Mouse (Mus musculus) embryonic facial prominence, embryonic 13.5 days (tissue): ENCODE data around the gene Zbtb25. TPM values are rescaled to one million over a fixed set of nuclear protein-coding genes. Genes with fewer than 3 reads are reported as not detected.

Experiments
- ATAC-seq: fragments of 200-750 bp; cut with Nextera tagmentation; 2 replicates; pipeline ENCODE4 v1.8.0; 2017; ENCODE audit warnings: low read depth; ENCODE audit not compliant: insufficient number of reproducible peaks, insufficient read depth, low FRiP score, low TSS enrichment
- H3K27ac ChIP-seq: fragments of 300-500 bp; sonication (generic); 2 replicates; pipeline ENCODE4 v1.5.1; 2015; ENCODE audit warnings: moderate library complexity, mild to moderate bottlenecking, inconsistent platforms
- H3K27me3 ChIP-seq: fragments of 300-500 bp; sonication (generic); 2 replicates; pipeline ENCODE4 v1.6.1; 2015; ENCODE audit warnings: mild to moderate bottlenecking, inconsistent platforms
- H3K36me3 ChIP-seq: fragments of 300-500 bp; sonication (generic); 2 replicates; pipeline ENCODE4 v1.6.1; 2015; ENCODE audit warnings: mild to moderate bottlenecking, inconsistent platforms
- H3K4me1 ChIP-seq: fragments of 300-500 bp; sonication (generic); 2 replicates; pipeline ENCODE4 v1.6.1; 2015; ENCODE audit warnings: inconsistent platforms
- H3K4me2 ChIP-seq: fragments of 300-500 bp; sonication (generic); 2 replicates; pipeline ENCODE4 v1.6.1; 2015; ENCODE audit warnings: moderate library complexity, mild to moderate bottlenecking, inconsistent platforms
- H3K4me3 ChIP-seq: fragments of 300-500 bp; sonication (generic); 2 replicates; pipeline ENCODE4 v1.5.1; 2015; ENCODE audit warnings: mild to moderate bottlenecking, inconsistent platforms
- H3K9ac ChIP-seq: fragments of 300-500 bp; sonication (generic); 2 replicates; pipeline ENCODE4 v1.6.1; 2015; ENCODE audit warnings: mild to moderate bottlenecking, inconsistent platforms
- H3K9me3 ChIP-seq: fragments of 300-500 bp; sonication (generic); 2 replicates; pipeline ENCODE4 v1.6.1; 2016; ENCODE audit warnings: inconsistent platforms
- WGBS: fragments of 180-500 bp; shearing (Covaris S2); methylation state at CpG from one replicate; pipeline ENCODE4 v1.1.7; 2015; ENCODE audit warnings: mixed read lengths; 5-methylcytosine and 5-hydroxymethylcytosine counted together
- polyA plus RNA-seq: library from polyadenylated mRNA; unstranded; fragments of >200 nt; fragmentation: Nextera tagmentation; extraction: Ambion mirVana; gene quantifications from 2 replicates; pipeline ENCODE4 v1.2.1, GENCODE M21; 2015

Gene Zbtb25
- polyA plus RNA-seq, 1 experiment from 2014 or later = 22.3 TPM

GRCm38 (mm10) chr12:76367096-76367995 lies 2.1 kb downstream of the Zbtb25 start:
- H3K27ac ChIP-seq = peak overlapping the region; percentile 34; the same call in 1 of the 2 replicates
- H3K4me3 ChIP-seq = peak overlapping the region; percentile 89
- H3K4me2 ChIP-seq = peak overlapping the region; percentile 82

GRCm38 (mm10) chr12:76366276-76366675 lies 3.1 kb downstream of the Zbtb25 start:
- Histone ChIP-seq H3K27ac (no peak overlapping the region), H3K9me3 (no peaks in the 10 kb centered on the region), H3K4me1 (peaks cover 42% of the 10 kb centered on the region), H3K4me2 (no peak overlapping the region), H3K36me3 (0 out of 2 replicates have a peak, but pooled peaks cover 7% of the 10 kb centered on the region), H3K27me3 (no peaks in the 10 kb centered on the region), H3K9ac (no peak overlapping the region), H3K4me3 (no peak overlapping the region)
- no peak for ATAC-seq
- 89% methylated on average over 3 of the region's 3 CpGs for WGBS

More at GRCm38 (mm10) chr12:76367096-76367995, 2.1 kb downstream of the Zbtb25 start:
- H3K36me3 ChIP-seq = 0 out of 2 replicates have a peak, but pooled peaks cover 7% of the 10 kb centered on the region
- H3K9ac ChIP-seq = peak overlapping the region; percentile 99
- no peaks in the 10 kb centered on the region for H3K27me3 ChIP-seq
- peaks cover 39% of the 10 kb centered on the region for H3K4me1 ChIP-seq
- no peak for ATAC-seq
- H3K9me3 ChIP-seq = no peaks in the 10 kb centered on the region
- 19% methylated on average over 14 of the region's 14 CpGs for WGBS

GRCm38 (mm10) chr12:76362303-76362676 lies 7.1 kb downstream of the Zbtb25 start:
- Histone ChIP-seq H3K4me2 (no peak overlapping the region), H3K4me1 (peaks cover 27% of the 10 kb centered on the region), H3K27me3 (no peaks in the 10 kb centered on the region), H3K4me3 (no peak overlapping the region), H3K27ac (no peak overlapping the region), H3K9me3 (no peaks in the 10 kb centered on the region), H3K36me3 (peaks cover 12% of the 10 kb centered on the region; the same call in 1 of the 2 replicates), H3K9ac (no peak overlapping the region)
- WGBS = 77% methylated on average over 9 of the region's 9 CpGs
- ATAC-seq = no peak

GRCm38 (mm10) chr12:76361405-76362302 lies 7.7 kb downstream of the Zbtb25 start:
- no peak overlapping the region for H3K4me2 ChIP-seq
- H3K9me3 ChIP-seq = no peaks in the 10 kb centered on the region
- no peak for ATAC-seq
- H3K4me3 ChIP-seq = no peak overlapping the region
- H3K27ac ChIP-seq = peak overlapping the region; percentile 36; the same call in 1 of the 2 replicates
- H3K27me3 ChIP-seq = no peaks in the 10 kb centered on the region
- H3K9ac ChIP-seq = no peak overlapping the region
- 41% methylated on average over 9 of the region's 9 CpGs for WGBS
- peaks cover 17% of the 10 kb centered on the region; the same call in 1 of the 2 replicates for H3K36me3 ChIP-seq
- peaks cover 21% of the 10 kb centered on the region for H3K4me1 ChIP-seq

GRCm38 (mm10) chr12:76360868-76361267 lies 8.5 kb downstream of the Zbtb25 start:
- no peak overlapping the region for H3K9ac ChIP-seq
- no peak overlapping the region for H3K4me3 ChIP-seq
- peaks cover 15% of the 10 kb centered on the region for H3K4me1 ChIP-seq
- no peak for ATAC-seq
- H3K27ac ChIP-seq = no peak overlapping the region
- H3K27me3 ChIP-seq = no peaks in the 10 kb centered on the region
- no peaks in the 10 kb centered on the region for H3K9me3 ChIP-seq
- peaks cover 17% of the 10 kb centered on the region; the same call in 1 of the 2 replicates for H3K36me3 ChIP-seq
- 42% methylated on average over 1 of the region's 1 CpGs for WGBS
- no peak overlapping the region for H3K4me2 ChIP-seq

- no peak for ATAC-seq
- Histone ChIP-seq H3K36me3 (peaks cover 52% of the 10 kb centered on the region), H3K27me3 (no peaks in the 10 kb centered on the region), H3K27ac (no peak overlapping the region), H3K9me3 (no peaks in the 10 kb centered on the region), H3K4me3 (no peak overlapping the region), H3K9ac (no peak overlapping the region), H3K4me1 (no peaks in the 10 kb centered on the region), H3K4me2 (no peak overlapping the region)
- WGBS = 58% methylated on average over 8 of the region's 8 CpGs
Measured at GRCm38 (mm10) chr12:76349680-76350220, 19.7 kb downstream of the Zbtb25 start.

- no peaks in the 10 kb centered on the region for H3K9me3 ChIP-seq
- WGBS = 65% methylated on average over 6 of the region's 6 CpGs
Measured at GRCm38 (mm10) chr12:76345759-76346455, 23.5 kb downstream of the Zbtb25 start.

GRCm38 (mm10) chr12:76341080-76341479 lies 28.3 kb downstream of the Zbtb25 start:
- Histone ChIP-seq H3K27ac (no peak overlapping the region), H3K4me2 (no peak overlapping the region), H3K4me3 (no peak overlapping the region), H3K4me1 (no peaks in the 10 kb centered on the region), H3K27me3 (no peaks in the 10 kb centered on the region), H3K9ac (no peak overlapping the region), H3K36me3 (peaks cover 10% of the 10 kb centered on the region), H3K9me3 (no peaks in the 10 kb centered on the region)
- WGBS = 9% methylated on average over 4 of the region's 4 CpGs
- ATAC-seq = no peak

More at GRCm38 (mm10) chr12:76345759-76346455, 23.5 kb downstream of the Zbtb25 start:
- Histone ChIP-seq H3K36me3 (peaks cover 32% of the 10 kb centered on the region), H3K27me3 (no peaks in the 10 kb centered on the region), H3K9ac (no peak overlapping the region), H3K27ac (no peak overlapping the region), H3K4me3 (no peak overlapping the region), H3K4me1 (no peaks in the 10 kb centered on the region), H3K4me2 (no peak overlapping the region)
- ATAC-seq = no peak

GRCm38 (mm10) chr12:76336111-76336965 lies 33.1 kb downstream of the Zbtb25 start:
- no peak overlapping the region for H3K4me2 ChIP-seq
- no peak overlapping the region for H3K9ac ChIP-seq
- H3K4me3 ChIP-seq = no peak overlapping the region
- no peaks in the 10 kb centered on the region for H3K9me3 ChIP-seq
- no peak for ATAC-seq
- 74% methylated on average over 17 of the region's 17 CpGs for WGBS
- H3K36me3 ChIP-seq = no peaks in the 10 kb centered on the region
- no peaks in the 10 kb centered on the region for H3K27me3 ChIP-seq
- no peaks in the 10 kb centered on the region for H3K4me1 ChIP-seq
- no peak overlapping the region for H3K27ac ChIP-seq

- WGBS = 81% methylated on average over 5 of the region's 5 CpGs
- H3K27me3 ChIP-seq = no peaks in the 10 kb centered on the region
- H3K4me3 ChIP-seq = no peak overlapping the region
- no peak overlapping the region for H3K9ac ChIP-seq
- H3K36me3 ChIP-seq = no peaks in the 10 kb centered on the region
- no peak overlapping the region for H3K27ac ChIP-seq
- no peak overlapping the region for H3K4me2 ChIP-seq
- no peak for ATAC-seq
- H3K4me1 ChIP-seq = no peaks in the 10 kb centered on the region
- H3K9me3 ChIP-seq = no peaks in the 10 kb centered on the region
Measured at GRCm38 (mm10) chr12:76335641-76336040, 33.8 kb downstream of the Zbtb25 start.
